Mouse (Mus musculus) CD4-positive helper T cell, adult 2 months (primary cell): Measurements from ENCODE around the gene Tcp11l1.

ENCODE experiments used
- DNase-seq: peaks from one replicate; pipeline ENCODE4 v3.0.0-alpha.2; 2012; ENCODE audit warnings: low read depth, missing footprints, low spot score

Tcp11l1 gene

DNA sequence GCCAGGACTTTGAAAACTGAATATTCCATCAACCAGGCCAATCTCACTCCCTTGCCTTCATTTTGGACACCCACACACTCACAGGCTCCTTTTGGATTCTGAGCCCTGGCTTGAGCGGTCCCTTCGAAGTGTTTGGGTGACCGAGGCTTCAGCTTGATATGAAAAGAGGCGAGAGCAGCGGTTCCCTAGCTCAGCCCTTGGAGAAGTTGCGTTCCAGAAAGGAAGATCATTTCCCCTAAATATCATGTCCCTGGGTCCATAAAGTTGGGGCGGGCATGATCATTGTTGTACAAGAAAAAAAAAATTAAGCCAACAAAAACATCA lies 479 bp upstream of the Tcp11l1 start:
- DNase-seq: no peak

GRCm38 (mm10) chr2:104710670-104711370 lies 1.1 kb downstream of the Tcp11l1 start:
- no peak for DNase-seq

GRCm38 (mm10) chr2:104709786-104710337 lies 2.1 kb downstream of the Tcp11l1 start:
- DNase-seq: no peak

DNA sequence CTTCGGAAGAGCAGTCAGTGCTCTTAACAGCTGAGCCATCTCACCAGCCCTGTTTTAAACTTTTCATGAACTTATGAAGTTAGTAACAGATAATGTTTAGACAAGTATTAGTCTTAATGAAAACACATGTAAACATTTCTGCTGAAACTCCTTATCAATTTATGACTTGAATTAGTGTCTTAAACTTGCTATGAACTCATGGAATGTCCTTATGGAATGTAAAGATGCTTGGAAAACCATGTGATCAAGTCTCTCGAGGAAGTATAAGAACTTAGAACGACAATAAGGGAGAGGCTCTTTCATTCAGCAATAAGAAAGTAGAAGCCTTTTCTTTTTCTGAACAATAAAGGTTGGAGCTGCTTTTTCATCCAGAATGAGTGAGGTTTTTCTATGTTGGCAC lies 7.6 kb downstream of the Tcp11l1 start:
- DNase-seq: no peak

GRCm38 (mm10) chr2:104703158-104703557 lies 8.8 kb downstream of the Tcp11l1 start:
- DNase-seq: no peak

DNA sequence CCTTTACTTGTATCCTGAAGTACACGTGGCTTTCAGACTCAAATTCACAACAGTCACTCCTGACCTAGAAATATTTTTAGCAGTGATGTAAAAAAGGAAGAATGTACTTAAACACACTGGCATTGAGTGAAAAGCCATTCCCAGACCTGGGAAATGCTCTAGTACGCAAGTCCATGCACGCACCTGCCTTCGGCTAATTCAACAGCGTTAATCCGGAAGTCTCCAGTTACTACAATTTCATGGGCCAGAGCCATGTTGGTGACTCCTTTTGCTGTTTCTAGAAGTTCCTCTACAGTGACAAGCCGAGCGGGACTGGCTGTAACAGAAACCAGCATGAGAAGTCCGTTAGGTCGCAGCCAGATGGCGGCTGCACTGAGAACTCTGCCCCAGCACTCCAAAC lies 12.3 kb downstream of the Tcp11l1 start:
- no peak for DNase-seq

- no peak for DNase-seq
Observed at GRCm38 (mm10) chr2:104692551-104692950, 19.4 kb downstream of the Tcp11l1 start.

GRCm38 (mm10) chr2:104690720-104691119 lies 21.2 kb downstream of the Tcp11l1 start:
- no peak for DNase-seq

GRCm38 (mm10) chr2:104688724-104689123 lies 23.2 kb downstream of the Tcp11l1 start:
- no peak for DNase-seq

GRCm38 (mm10) chr2:104688321-104688720 lies 23.6 kb downstream of the Tcp11l1 start:
- DNase-seq: no peak

DNA sequence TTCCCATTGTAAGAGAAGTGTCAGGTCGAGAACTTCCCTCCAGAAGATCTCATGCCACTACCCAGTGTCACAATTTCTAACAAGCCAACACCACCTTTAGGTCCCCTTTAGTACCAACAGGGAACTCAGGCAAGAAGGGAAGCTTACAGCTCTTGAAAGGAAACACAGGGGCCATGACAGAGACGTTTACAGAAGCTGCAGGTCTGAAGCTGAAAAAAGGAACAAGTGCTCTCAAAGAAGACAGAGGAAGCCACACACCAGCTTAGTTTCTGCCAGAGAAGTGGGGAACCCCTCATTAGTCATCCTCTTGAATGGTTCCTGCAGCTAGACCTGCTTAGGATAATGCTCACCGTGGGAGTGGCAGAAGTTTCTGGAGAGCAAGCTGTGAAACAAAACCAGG lies 24.7 kb downstream of the Tcp11l1 start:
- DNase-seq: no peak

- peak; percentile 55 for DNase-seq
Observed at GRCm38 (mm10) chr2:104685418-104685817, 26.6 kb downstream of the Tcp11l1 start.

DNA sequence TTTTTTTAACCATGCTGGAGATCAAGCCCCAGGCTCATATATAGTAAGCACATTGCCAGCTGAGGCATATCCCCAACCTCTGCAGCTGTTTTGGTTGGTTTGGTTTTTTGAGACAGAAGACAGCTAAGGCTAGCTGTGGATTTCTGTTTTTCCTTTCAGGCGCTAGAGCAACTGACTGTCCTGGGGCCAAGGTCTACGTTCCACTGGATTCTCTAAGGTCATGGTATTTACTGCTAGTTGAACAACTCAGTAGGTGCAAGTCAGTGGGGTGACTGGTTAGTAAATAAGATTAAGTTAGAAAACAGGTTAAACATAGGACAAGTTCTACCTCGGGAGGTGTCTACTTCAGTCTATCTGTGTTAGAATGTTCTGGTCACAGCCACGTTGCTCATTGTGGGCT lies 27.2 kb downstream of the Tcp11l1 start:
- DNase-seq: no peak

- DNase-seq: no peak
Observed at GRCm38 (mm10) chr2:104677326-104677725, 34.6 kb downstream of the Tcp11l1 start.

GRCm38 (mm10) chr2:104671724-104672123 lies 40.2 kb downstream of the Tcp11l1 start:
- DNase-seq: no peak

DNA sequence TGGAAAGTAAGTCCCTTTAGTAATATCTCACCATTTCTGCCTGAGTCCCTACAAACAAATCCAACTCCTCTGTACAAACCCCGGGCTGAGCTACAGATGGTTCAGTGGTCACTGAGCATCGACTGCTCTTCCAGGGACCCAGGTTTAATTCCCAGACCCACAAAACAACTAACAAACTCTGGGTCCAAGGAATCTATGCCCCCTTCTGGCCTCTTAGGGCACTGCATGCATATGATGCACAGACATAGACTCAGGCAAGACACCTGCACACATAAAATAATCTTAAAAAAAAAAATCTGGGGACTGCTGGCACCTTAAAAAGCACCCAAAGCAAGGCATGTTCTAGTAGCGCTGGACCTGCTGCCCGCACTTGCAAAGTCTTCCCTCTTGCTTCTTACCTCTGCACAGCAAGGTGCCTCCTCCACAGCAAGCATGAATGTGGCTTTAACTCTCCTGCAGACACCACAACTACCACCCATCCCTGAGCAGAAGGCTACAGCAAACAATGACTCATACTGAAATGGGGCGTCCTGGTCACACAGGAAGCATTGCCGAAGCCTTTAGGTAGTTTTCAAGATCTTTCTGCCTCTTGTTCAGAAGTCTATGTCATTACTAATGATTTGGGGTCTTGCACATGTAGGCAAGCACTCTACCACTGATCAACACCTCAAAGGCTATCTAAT lies 42.7 kb downstream of the Tcp11l1 start:
- DNase-seq: peak; percentile 7

- no peak for DNase-seq
Observed at GRCm38 (mm10) chr2:104663372-104664100, 48.4 kb downstream of the Tcp11l1 start.

DNA sequence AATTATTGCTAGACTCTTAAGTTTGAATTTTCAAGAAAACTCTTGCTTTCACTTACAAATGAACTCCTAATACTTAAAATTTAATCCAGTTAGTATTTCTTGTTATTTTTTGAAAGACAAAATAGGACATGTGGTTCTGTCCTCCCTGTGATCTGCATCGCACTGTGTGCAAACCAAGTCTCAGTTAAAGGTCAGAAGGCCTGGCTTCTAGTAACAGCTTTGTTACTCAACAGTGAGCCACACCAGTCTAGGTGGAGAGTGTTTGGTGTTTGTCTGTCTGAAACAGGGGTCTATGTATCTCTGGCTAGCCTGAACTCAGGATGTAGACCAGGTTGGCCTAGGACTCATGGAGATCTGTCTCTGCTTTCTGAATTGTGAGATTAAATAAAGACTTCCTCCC lies 53.3 kb downstream of the Tcp11l1 start:
- no peak for DNase-seq

- DNase-seq: no peak
Observed at GRCm38 (mm10) chr2:104615985-104616711, 95.8 kb downstream of the Tcp11l1 start.

DNA sequence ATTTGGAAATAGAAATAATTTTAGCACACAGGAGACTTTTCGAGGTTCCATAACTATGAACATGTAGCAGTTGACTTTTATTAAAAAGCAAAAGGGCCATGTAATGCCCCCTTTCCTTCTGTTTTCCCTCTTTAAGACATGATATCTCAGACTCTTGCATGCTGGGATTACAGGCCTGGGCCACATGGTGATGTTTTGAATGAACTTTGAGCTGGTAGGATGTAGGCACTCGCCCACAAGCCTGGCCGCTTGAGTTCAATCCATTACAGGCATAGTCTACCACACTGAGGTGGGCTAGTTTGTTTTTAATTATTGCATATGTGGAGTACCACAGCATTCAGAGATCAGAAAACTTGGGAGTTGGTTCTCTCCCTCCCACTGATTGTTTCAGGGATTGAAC lies 97.2 kb downstream of the Tcp11l1 start:
- DNase-seq: no peak
